Mouse (Mus musculus) 3134 (cell line): Measurements from ENCODE around the gene Rhog.
"Not testable (repeated sequence)": the region's sequence is repeated elsewhere in the genome, so short reads cannot be mapped to it uniquely, and the experiment has no call there.

ENCODE experiments used
- DNase-seq: peaks from one replicate; pipeline ENCODE4 v3.0.0-alpha.2; 2011; ENCODE audit warnings: low spot score; ENCODE audit not compliant: insufficient read length; ENCODE audit errors: extremely low read depth

The Rhog gene

DNA sequence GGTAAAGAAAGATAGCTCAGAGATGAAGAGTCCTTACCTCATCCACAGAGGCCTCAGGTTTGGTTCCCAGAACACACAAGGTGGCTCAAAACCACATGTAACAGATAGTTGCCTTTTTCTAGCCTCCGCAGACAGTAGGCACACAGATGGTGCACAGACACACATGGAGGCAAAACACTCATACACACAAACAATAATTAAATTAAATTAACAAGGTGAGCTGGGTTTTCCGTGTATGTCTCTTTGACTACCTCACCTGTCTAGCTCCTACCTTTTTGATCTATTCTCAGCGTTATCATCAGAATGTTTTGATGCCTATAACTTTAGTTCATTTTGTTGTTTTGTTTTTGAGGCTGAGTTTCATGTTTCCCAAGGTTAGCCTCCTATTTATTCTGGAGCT lies at the start of gene Rhog:
Gene Rhog, minus strand, starts transcription at position 101 of the 400 bp plus-strand sequence.
- no peak for DNase-seq

DNA sequence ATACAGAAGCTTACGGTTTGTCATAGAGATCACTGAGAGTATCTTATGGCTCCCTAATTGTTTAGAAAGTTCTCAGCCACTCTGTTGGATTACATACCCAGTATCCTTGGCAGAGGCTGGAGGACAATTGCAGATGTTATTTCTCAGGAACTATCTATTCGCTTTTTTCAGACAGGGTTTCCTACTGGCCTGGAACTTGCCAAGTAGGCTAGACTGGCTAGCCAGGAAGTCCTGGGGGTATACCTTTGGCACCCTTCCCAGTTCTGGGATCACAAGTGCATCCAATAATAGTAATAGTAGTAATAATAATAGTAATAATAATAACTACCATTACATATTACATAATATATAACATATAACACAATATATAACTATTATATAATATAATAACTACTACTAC lies 49.7 kb upstream of the Rhog start:
- DNase-seq = no peak

DNA sequence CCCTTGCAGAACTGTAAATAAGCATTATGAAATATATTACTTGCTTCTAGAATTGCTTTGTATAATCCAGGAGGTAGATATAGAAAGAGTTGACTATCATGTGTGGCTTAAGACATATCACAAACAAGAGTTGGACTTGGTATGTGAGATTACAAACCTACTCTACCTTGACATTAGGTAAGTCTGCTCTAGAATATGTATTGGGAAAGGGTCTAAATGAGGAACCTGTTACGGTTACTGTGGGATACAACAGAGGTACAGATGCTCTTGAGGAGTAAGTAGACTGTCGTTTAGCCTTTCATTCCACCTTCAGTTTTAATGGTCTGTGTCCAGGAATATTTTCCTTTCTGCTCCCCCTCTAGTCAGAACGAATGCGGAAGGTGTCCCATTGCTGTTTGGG lies 46.6 kb upstream of the Rhog start:
- DNase-seq = no peak

DNA sequence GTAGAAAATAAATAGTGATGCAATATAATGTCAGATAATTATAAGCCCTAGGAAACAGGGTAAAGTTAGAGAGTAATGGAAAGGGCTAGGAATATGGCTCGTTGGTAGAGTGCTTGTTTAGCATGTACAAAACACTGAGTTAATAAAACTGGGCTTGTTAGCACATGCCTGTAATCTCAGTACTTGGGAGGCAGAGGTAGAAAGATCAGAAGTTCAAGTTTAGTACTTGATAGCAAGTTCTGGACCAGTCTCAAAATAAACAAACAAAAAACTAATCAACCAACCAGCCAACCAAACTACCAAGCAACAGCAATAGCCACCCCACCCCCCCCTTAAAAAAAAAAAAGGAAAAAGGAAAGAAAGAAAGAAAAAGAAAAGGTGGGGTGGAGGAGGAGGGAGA lies 44.9 kb upstream of the Rhog start:
- no peak for DNase-seq

DNA sequence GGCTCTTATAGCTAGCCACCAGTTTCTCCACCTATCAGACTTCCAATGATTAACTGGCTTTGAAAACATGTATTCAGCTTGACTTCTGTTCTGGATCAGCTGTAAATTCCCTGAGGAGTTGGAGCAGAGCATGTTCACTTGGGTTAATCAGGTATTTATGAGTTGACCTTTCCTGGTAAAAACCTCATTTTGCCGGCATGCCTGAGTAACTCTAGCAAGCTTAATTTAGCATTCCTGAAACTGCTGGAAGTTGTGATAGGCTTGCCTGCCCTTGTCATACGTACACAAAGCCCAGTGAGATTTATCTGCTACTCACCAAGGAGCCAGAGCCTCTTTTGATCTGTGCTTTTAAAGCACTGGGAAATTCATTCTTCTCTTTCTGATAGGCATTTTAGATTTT lies 37.4 kb upstream of the Rhog start:
- no peak for DNase-seq

DNA sequence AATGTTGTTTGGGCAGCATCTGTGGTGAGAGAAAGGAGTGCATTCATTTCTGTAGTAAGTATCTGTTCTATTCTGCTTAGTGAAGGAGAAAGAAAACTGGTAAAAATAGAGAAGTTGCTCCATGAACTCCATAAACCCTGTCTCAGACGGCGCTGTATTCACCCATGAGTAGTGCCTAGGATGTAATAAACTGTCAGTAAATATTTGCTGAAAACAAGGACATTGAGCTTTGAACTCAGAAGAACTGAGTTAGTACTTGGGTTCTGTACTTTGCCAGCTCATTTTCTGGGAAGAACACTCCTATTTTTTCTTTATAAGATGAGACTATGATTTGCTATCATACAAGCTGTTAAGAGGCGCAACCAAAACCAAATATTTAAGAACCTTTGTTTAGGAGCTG lies 36.4 kb upstream of the Rhog start:
- DNase-seq = no peak

DNA sequence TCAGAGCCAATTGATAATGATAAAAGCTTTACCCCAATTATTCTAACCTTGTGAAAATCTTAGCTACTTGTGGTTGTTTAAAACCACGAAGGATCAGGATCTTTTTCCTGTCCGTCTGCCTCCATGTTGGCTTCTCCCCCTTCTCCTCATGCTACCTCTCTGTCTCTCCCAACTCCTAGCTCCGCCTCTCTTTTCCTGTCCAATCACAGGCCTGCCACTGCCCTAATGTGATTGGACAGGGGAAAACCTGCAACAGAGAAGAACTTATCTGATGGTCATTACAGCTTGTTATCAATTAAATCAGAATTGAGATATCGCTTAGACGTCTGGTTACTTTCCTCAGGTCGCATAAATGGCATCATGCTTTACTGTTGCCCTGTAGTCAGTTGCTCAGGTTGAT lies 33.6 kb upstream of the Rhog start:
- no peak for DNase-seq

DNA sequence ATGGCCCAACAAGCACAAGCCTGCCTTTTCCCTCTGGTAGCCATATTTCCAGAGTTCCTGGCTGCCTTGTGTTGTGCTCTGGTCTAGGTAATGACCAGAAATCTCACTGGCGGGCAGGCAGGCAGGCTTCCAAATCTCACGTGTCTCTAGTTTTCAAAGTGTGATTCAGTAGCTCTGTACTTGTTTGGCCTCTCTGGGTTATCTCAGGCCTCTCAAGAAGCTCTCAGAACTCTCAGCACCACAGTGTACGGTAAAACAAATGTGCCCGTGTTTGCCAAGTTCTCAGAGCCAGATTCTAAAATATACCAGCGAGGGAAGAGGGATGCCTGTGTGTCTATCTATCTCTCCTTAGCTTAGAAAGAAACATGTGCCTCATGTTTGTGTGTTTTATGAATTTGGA lies 26.4 kb upstream of the Rhog start:
- no peak for DNase-seq

DNA sequence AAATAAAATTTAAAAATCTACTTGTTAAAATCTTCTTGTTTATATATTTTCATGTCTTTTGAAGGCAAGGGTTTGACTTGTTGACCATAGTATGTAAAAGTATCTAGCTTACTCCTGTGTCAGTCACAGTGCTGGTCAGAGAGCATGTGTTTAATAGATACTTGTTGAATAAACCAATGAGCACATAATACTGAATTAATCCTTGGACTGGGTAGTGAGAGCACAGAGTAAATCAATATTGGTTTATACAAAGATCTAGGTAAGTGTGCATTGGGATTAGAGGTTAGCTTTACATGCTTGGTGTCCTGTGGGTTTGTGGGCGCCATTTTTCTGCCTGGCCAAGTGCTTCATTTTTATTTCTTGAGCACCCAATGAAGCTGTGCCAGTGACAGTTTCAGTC lies 25.5 kb upstream of the Rhog start:
- DNase-seq = no peak

DNA sequence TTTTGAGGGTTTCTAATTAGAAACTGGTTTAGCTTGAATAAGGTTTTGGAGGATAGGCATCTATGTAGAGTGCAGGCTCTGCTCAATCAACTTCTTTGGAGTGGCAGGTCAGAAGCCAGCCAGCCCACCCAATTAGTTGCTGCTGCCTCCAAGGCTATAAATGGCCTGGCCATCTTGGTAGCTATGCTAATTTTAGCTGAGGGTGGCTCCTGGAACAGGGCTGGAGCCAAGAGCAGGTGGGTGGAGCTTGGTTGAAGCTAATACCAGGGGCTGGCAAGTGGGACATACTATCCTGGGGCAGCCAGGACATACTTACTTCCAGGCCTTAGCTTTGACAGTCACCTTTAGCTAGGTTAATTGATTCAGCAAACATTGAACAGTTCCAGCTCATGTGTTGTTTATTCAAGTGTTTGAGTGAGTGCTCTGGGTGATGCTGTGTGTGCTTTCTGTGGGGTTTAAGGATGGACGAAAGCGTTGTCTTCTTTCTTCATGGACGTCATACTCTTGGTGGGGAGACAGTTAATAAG lies 16.6 kb upstream of the Rhog start:
- DNase-seq = no peak

DNA sequence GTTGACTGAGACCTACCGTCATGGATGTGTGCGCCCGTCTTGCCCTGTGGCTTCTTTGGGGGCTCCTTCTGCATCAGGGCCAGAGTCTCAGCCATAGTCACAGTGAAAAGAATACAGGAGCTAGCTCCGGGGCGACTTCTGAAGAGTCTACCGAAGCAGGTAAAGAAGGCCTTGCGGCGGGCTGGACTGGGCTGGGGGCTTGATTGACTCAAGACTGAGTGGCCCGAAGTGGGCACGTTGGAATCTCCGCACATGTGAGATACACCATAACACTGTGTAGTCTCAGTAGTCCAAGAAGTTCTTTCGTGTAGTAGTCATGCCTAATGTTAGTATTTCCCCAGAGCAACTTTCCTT lies 12.5 kb upstream of the Rhog start:
- DNase-seq = no peak

DNA sequence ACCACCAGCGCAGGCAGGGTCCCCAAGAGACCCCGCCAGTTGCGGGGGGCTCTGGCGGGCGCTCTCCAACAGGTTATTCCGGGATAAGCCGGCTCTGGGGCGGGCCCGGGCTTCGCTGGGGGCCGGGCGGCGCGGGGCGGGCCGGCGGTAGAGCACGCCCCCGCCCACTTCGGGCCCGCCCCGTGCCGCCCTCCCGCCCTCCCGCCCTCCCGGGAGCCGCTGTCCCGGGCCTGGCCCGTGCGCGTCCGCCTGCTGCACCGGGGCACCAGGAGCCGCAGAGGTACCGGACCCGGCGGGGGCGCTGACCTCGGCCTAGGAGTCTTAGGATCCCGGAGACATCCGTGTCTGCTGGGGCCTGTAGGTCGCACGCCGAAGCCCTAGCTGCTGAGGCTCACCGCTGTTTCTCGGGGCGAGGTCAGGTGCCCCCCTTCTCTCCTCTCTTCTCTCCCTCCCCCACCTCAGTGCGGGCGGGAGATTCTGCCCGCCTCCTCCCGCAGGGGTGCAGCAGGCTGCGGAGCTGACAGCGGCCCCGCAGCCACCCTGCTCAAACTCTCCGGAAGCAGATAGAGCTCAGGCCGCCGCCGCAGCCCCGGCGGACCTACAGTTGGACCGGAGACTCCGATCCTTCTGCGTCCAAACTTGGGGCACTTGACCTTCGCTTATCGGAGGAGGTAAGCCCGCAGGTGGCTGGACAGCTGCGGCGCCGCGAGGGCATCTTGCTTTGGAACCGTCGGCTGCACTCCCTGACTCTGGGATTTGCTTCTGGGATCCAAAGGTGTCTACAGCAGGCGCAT lies 11.9 kb upstream of the Rhog start, which contains the start of gene Stim1:
Gene Stim1, plus strand, starts transcription at position 206 of the 794 bp plus-strand sequence.
- peak; percentile 75 for DNase-seq

DNA sequence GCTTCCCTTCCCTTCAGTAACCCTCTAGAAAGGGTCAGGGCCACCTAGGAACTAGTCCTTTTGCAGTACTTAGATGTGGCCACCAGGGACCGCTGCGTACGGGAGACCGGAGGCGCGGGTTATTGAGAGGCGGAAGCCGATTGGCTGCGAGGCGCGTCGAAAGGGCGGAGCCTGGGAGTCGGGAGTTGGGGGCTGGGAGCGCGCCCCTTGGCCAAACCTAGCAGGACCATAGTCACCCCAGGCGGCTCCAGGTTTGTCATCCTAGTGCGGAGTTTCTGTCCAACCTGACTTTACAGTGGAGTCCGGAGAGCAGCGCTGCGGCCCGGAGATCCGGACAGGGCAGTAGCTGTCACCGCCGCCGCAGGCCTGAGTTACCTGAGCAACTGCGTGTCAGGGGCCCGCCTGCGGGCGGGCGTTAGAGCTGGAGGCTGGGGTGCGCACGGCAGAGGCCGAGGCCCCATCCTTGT lies 11.3 kb upstream of the Rhog start:
- DNase-seq = peak; percentile 92

DNA sequence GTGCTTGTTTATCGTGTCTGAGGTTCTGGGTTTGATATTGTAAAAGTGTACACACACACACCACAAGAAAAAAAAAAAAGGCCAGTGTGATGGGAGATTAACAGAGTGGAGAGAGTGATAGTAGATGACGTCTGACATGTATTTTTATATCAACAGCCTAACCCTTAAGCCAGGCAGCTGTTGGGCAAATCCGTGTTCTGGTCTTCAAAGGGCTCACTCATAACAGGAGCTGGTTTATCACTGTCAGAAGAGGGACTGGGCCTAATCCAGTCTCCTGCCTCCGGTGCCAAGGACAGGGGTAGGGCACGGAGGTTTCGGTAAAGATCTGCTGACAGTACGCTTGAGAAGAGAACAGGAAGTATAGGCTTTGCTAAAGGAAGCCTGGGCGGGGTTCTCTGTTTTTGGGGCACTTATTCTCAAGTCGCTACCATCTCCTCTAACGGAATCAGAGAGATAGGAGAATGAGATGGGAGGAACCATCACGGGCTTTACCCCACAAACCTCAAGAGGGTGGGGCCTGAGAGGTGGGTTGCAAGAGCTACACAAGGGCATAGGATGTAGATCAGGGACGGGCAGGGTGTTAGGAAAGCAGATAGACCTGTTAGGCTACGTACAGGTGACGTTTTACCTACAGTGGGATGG lies 10.7 kb upstream of the Rhog start:
- no peak for DNase-seq

DNA sequence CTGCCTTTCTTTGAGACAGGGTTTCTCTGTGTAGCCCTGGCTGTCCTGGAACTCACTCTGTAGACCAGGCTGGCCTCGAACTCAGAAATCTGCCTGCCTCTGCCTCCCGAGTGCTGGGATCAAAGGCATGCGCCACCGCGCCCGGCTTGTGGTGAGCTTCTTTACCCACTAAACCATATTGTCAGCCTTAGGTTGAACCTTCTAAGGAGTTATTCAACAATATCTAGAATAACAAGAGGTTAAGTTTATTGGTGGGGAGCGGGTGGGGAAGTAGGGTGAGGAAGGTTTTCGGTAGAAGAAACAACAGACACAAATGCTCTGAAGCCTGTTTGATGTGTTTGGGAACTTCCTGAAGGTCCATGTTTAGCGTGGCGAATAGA lies 10.2 kb upstream of the Rhog start:
- not testable (repeated sequence) for DNase-seq

DNA sequence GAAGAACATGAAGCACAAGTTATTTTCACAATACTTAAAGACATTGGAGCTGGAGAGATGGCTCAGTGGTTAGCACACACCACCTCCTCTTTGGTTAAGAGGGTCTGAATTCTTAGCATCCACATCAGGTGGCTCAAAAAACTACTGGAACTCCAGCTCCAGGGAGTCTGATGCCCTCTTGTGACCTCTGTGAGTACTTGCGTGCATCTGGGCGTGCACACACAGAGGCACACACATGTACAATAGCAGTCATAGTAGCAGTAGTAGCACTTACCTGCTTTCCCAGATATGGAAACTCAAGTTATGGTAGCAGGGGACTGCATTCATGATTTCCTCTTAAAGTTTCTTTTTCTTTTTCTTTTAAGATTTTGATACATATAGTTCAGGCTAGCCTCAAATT lies 7.2 kb upstream of the Rhog start:
- no peak for DNase-seq

DNA sequence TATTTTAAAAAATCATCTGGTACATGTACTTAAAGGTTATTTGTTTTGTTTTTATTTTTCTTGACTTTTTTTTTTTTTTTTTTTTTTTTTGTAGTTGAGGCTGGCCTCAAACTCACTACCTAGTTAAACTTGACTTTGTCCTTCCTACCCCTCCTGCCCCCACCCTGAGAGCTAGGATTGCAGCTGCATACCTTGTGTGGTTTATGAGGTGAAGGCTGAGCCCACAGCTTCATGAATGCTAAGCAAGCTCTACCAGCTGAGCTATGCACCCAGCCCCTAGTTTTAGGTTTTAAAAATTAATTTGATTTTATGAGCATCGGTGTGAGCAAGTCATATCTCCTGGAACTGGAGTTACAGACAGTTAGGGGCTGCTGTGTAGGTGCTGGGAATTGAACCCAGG lies 4.7 kb upstream of the Rhog start:
- DNase-seq = no peak

DNA sequence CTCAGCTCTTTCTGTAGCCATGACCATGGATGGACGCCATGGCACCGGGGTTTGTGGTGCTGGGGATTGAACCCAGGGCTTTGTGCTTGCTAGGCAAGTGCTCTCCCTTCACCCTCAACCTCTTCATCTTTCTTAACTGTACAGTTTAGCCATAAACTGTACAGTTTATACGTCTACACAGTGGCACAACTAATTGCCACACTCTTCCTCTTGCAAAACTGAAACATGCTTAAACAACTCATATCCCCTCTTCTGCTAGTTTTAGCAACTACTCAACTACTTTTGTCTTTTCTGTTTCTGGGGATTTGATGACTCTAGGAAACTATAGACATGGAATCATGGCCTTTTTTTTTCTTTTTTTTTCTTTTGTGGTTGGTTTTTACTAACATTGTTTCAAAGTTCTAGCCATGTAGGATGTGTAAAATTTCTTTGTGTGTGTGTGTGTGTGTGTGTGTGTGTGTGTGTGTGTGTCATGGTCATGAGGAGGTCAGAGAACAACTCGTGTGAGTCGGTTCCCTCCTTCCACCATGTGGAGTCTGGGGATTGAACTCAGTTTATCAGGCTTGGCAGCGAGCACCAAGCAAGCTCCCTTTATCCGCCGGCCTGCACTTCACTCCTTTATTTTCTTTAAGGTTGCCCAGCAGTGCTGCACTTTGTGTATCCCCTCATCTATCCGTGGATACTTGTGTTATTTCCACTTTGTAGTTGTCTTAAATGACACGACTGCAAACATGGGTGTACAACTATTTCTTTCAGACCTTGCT lies 4.0 kb upstream of the Rhog start:
- no peak for DNase-seq

DNA sequence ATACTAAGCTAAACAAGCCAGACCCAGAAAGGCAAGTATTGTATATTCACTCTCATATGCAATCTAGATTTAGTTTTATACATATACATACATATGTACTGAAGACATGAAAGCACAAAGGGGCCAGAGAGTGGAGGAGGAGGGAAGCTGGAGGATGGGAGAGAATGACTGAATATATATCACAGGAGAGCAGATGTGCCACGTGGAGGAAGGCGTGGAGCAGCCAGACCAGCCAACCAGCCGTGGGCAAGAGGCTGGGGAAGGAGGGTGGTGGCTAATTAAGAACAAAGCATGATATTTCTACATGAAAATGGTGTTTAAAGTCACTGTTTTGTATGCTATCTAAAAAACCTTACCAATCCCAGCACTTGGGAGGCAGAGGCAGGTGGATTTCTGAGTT lies 2.9 kb upstream of the Rhog start:
- no peak for DNase-seq

DNA sequence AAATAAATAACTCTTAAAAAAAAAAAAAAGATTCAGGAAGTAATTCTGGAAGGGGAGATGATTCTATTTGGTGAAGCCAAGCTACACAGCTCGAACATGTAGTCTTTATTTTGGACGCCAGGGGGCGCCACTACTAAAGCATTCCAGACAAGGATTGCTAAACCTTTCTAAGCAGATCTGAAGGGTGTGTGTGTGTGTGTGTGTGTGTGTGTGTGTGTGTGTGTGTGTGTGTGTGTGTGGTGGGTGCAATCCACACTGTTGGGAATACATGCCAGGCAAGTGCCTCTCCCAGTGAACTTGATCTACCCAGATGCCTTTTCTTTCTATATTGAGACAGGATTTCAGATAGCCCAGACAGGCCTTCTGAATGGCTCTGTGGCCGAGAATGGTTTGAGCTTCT lies 2.3 kb upstream of the Rhog start:
- DNase-seq = no peak

DNA sequence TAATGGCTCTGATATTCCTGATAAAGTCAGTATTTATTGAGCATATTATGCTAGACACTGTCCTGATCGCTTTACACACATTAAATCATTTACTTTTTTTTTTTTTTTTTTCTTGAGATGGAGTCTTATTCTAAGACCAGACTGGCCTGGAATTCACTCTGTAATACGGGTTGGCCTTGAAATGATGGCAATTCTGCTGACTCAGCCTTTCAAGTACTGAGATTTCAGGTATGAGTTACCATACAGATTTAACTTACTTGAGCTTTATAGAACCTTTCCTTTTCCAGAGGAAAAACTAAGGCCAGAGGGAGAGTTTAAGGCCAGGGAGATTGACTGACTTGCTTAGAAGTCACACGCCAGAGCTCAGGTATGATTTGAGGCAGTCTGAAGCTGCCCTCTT lies 782 bp upstream of the Rhog start:
- no peak for DNase-seq

DNA sequence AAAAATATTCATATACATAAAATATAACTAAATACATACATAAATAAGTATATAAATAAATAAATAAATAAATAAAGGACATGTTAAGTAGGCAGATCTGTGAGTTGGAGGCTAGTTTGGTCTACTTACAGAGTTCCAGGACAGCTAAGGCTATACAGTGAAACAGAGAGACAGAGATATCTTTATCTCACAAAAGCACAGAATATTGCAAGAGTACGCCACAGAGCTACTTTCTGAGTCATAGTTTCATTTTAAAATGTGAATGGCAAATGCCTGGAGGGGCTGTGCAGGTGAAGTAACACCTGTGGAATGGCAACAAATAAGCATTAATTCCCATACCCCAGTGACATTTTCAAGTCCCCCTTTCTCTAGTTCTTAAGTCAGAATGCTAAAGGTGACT lies 2.2 kb downstream of the Rhog start:
- no peak for DNase-seq
